Mouse (Mus musculus): Measurements from ENCODE around the gene Tas2r110.

The Tas2r110 gene

DNA sequence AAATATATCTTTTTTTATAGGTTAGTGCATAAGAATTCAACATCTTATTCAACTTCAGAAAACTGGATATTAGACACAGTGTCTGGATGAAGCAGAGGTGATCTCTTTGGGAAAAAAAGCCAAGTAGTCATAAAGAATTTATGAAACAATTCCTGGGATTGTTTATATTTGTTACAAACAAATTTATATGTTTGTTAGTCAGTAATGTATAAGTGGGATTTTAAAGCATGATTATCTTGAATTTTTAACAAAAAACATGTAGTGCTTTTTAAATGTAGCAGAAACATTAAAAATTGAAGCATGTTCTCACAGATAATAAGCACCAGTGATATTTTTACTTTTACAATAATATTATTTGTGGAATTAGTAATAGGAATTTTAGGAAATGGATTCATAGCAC lies at the start of gene Tas2r110:
Gene Tas2r110 (plus strand): TSS at position 301 of the 400 bp plus-strand sequence.
- no peak for DNase-seq (ENCODE audit: low spot score in 2 of 2)

DNA sequence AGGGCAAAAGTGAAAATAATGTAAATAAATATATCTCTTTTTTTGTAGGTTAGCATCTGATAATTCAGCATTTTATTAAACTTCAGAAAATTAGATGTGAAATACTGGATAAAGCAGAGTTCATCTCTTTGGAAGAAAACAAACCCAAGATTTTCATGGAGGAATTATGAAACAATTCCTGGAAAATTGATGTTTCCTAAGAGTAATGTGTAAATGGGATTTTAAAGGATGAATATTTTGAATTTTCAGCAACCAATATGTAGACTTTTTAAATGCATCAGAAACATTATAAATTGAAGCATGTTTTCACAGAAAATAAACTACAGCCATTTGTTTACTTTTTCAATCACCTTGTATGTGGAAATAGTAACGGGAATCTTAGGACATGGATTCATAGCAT lies 21.0 kb upstream of the Tas2r110 start, which contains the start of gene Tas2r123:
Gene Tas2r123 (plus strand): TSS at position 301 of the 400 bp plus-strand sequence.
- DNase-seq (ENCODE audit: low spot score in 2 of 2) = no peak

DNA sequence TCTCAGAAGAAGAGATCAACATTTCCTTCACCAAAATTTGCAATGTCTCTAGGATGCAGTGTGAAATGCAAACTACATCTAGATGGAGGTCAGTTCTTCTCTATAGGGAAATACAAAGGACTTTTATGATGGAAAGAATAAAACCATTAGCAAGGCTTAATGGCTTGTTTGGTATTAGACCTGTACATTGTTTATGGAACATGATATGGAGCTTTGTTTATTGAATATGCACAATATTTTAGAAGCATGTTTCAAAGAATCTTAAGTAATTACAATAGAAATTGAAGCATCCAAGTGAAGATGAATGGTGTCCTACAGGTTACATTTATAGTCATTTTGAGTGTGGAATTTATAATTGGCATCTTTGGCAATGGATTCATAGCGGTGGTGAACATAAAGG lies 12.7 kb upstream of the Tas2r110 start, which contains the start of gene Tas2r116:
Gene Tas2r116 (plus strand): TSS at position 301 of the 400 bp plus-strand sequence.
- DNase-seq (ENCODE audit: low spot score in 2 of 2) = no peak

DNA sequence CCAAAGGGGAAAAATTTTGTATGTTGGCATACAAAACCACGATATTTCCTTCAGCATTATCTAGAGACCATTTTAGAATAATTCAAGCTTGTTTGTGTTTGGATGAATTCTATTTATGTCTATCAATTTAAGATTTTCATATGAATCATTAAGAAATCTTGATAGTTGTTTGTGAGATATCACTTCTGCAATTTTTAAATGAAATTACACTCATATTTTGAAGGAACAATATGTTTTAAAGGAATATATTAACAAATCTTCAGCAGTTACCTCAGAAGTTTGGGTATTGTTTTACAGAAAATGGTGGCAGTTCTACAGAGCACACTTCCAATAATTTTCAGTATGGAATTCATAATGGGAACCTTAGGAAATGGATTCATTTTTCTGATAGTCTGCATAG lies 24.9 kb downstream of the Tas2r110 start, which contains the start of gene Tas2r113:
Gene Tas2r113 (plus strand): TSS at position 301 of the 400 bp plus-strand sequence.
- DNase-seq (ENCODE audit: low spot score in 2 of 2) = no peak

DNA sequence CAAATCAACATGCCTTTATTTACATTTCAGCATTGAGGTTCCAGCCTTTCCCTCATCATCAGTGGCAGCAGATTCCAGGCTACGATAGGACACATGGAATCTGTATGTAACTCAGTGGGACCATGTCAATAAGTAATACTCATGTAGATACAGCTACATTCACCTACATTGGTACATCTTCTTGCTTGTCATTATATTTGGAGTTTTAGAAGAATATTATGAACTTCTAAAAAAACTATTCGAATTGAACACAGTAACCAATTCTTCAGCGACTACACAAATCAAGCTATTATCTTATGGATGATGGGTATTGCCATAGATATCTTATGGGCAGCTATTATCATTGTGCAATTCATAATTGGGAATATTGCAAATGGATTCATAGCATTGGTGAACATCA lies 41.5 kb downstream of the Tas2r110 start, which contains the start of gene Tas2r125:
Gene Tas2r125 (plus strand): TSS at position 301 of the 400 bp plus-strand sequence.
- DNase-seq (ENCODE audit: low spot score in 2 of 2) = no peak

Data from frontal cortex, postnatal 14 days (tissue).